Mouse (Mus musculus) G1E (cell line): ENCODE data around the gene Iqcg.

Experiments
- CTCF ChIP-seq: IDR thresholded peaks from 2 replicates; pipeline ENCODE4 v1.5.1; 2012; ENCODE audit warnings: low read depth, low read length, inconsistent platforms, mixed read lengths
- GATA1 ChIP-seq: IDR thresholded peaks from 2 replicates; pipeline ENCODE4 v1.6.1; 2012; ENCODE audit warnings: borderline replicate concordance, low read length, inconsistent platforms, mixed read lengths
- GATA2 ChIP-seq: IDR thresholded peaks from 2 replicates; pipeline ENCODE4 v1.6.1; 2012; ENCODE audit warnings: low read depth, low read length, inconsistent platforms, borderline replicate concordance
- POLR2AphosphoS5 ChIP-seq: IDR thresholded peaks from 2 replicates; pipeline ENCODE4 v1.6.1; 2012; ENCODE audit warnings: low read depth, low read length, inconsistent platforms; ENCODE audit not compliant: insufficient replicate concordance
- TAL1 ChIP-seq: conservative IDR thresholded peaks from 2 replicates; pipeline ENCODE4 v1.6.1; 2012; ENCODE audit warnings: low read depth, low read length, inconsistent platforms, mixed read lengths

GRCm38 (mm10) chr16:33019117-33019770, 36.8 kb downstream of the Iqcg start:
- no peak for TF ChIP-seq GATA1
- no peak for TF ChIP-seq TAL1
- no peak for TF ChIP-seq CTCF
- TF ChIP-seq GATA2, result no peak
- TF ChIP-seq POLR2AphosphoS5, result no peak
